Mouse (Mus musculus): ENCODE data around the gene Chrnb1. TPM values are rescaled to one million over a fixed set of nuclear protein-coding genes. Genes with fewer than 3 reads are reported as not detected.

Gene Chrnb1
- polyA plus RNA-seq, 1 experiment from 2014 or later: 28.4 TPM

- Histone ChIP-seq H3K4me1 (ENCODE audit: control insufficient read depth, insufficient read depth, low read length) (no peaks in the 10 kb centered on the region), H3K4me2 (ENCODE audit: low read depth, low read length) (no peak overlapping the region), H3K27me3 (replicated peaks; ENCODE audit: control insufficient read depth, insufficient read depth, low read length) (no peaks in the 10 kb centered on the region), H3K27ac (replicated peaks; ENCODE audit: low read depth, low read length) (no peak overlapping the region), H3K36me3 (ENCODE audit: control insufficient read depth, insufficient read depth, low read length) (no peaks in the 10 kb centered on the region), H3K9ac (ENCODE audit: low read depth, low read length) (no peak overlapping the region), H3K4me3 (ENCODE audit: low read depth, low read length) (no peak overlapping the region), H3K9me3 (ENCODE audit: control insufficient read depth, low read length) (no peaks in the 10 kb centered on the region)
- WGBS: 55% methylated on average over 5 of the region's 5 CpGs
- DNase-seq (ENCODE audit: low spot score) (no peak), ATAC-seq (ENCODE audit: low read depth) (no peak)
Observed at GRCm38 (mm10) chr11:69789431-69789830, 6.3 kb downstream of the Chrnb1 start.

GRCm38 (mm10) chr11:69787306-69787705 lies 8.4 kb downstream of the Chrnb1 start:
- Histone ChIP-seq H3K4me2 (ENCODE audit: low read depth, low read length) (no peak overlapping the region), H3K27me3 (replicated peaks; ENCODE audit: control insufficient read depth, insufficient read depth, low read length) (no peaks in the 10 kb centered on the region), H3K9ac (ENCODE audit: low read depth, low read length) (no peak overlapping the region), H3K4me3 (ENCODE audit: low read depth, low read length) (no peak overlapping the region), H3K27ac (replicated peaks; ENCODE audit: low read depth, low read length) (no peak overlapping the region), H3K4me1 (ENCODE audit: control insufficient read depth, insufficient read depth, low read length) (no peaks in the 10 kb centered on the region), H3K9me3 (ENCODE audit: control insufficient read depth, low read length) (no peaks in the 10 kb centered on the region), H3K36me3 (ENCODE audit: control insufficient read depth, insufficient read depth, low read length) (no peaks in the 10 kb centered on the region)
- no peak for ATAC-seq (ENCODE audit: low read depth)
- no peak for DNase-seq (ENCODE audit: low spot score)
- 91% methylated on average over 5 of the region's 5 CpGs for WGBS

GRCm38 (mm10) chr11:69784793-69785272 lies 10.9 kb downstream of the Chrnb1 start:
- Histone ChIP-seq H3K4me3 (ENCODE audit: low read depth, low read length) (no peak overlapping the region), H3K36me3 (ENCODE audit: control insufficient read depth, insufficient read depth, low read length) (no peaks in the 10 kb centered on the region), H3K9ac (ENCODE audit: low read depth, low read length) (no peak overlapping the region), H3K4me2 (ENCODE audit: low read depth, low read length) (peak overlapping the region; percentile 15), H3K4me1 (ENCODE audit: control insufficient read depth, insufficient read depth, low read length) (no peaks in the 10 kb centered on the region), H3K27ac (replicated peaks; ENCODE audit: low read depth, low read length) (no peak overlapping the region), H3K9me3 (ENCODE audit: control insufficient read depth, low read length) (no peaks in the 10 kb centered on the region), H3K27me3 (replicated peaks; ENCODE audit: control insufficient read depth, insufficient read depth, low read length) (no peaks in the 10 kb centered on the region)
- DNase-seq (ENCODE audit: low spot score): no peak
- no peak for ATAC-seq (ENCODE audit: low read depth)
- WGBS: 52% methylated on average over 15 of the region's 15 CpGs

- Histone ChIP-seq H3K9ac (ENCODE audit: low read depth, low read length) (no peak overlapping the region), H3K27ac (replicated peaks; ENCODE audit: low read depth, low read length) (no peak overlapping the region), H3K4me1 (ENCODE audit: control insufficient read depth, insufficient read depth, low read length) (no peaks in the 10 kb centered on the region; the same call in 1 of the 2 replicates), H3K4me3 (ENCODE audit: low read depth, low read length) (no peak overlapping the region), H3K27me3 (replicated peaks; ENCODE audit: control insufficient read depth, insufficient read depth, low read length) (no peaks in the 10 kb centered on the region), H3K9me3 (ENCODE audit: control insufficient read depth, low read length) (no peaks in the 10 kb centered on the region), H3K36me3 (ENCODE audit: control insufficient read depth, insufficient read depth, low read length) (peaks cover 7% of the 10 kb centered on the region), H3K4me2 (ENCODE audit: low read depth, low read length) (no peak overlapping the region)
- ATAC-seq (ENCODE audit: low read depth) (no peak), DNase-seq (ENCODE audit: low spot score) (no peak)
- 31% methylated on average over 4 of the region's 4 CpGs for WGBS
Observed at GRCm38 (mm10) chr11:69781828-69782227, 13.9 kb downstream of the Chrnb1 start.

- no peaks in the 10 kb centered on the region for H3K27me3 ChIP-seq (replicated peaks; ENCODE audit: control insufficient read depth, insufficient read depth, low read length)
- WGBS: 38% methylated on average over 7 of the region's 7 CpGs
- H3K36me3 ChIP-seq (ENCODE audit: control insufficient read depth, insufficient read depth, low read length): peaks cover 22% of the 10 kb centered on the region
- no peaks in the 10 kb centered on the region for H3K9me3 ChIP-seq (ENCODE audit: control insufficient read depth, low read length)
- H3K4me1 ChIP-seq (ENCODE audit: control insufficient read depth, insufficient read depth, low read length): no peaks in the 10 kb centered on the region; the same call in 1 of the 2 replicates
- no peak overlapping the region for H3K27ac ChIP-seq (replicated peaks; ENCODE audit: low read depth, low read length)
- ATAC-seq (ENCODE audit: low read depth) (no peak), DNase-seq (ENCODE audit: low spot score) (no peak)
- no peak overlapping the region for H3K4me2 ChIP-seq (ENCODE audit: low read depth, low read length)
- H3K4me3 ChIP-seq (ENCODE audit: low read depth, low read length): no peak overlapping the region
- no peak overlapping the region for H3K9ac ChIP-seq (ENCODE audit: low read depth, low read length)
Observed at GRCm38 (mm10) chr11:69778985-69779384, 16.8 kb downstream of the Chrnb1 start.

- H3K27ac ChIP-seq (replicated peaks; ENCODE audit: low read depth, low read length): no peak overlapping the region
- H3K9me3 ChIP-seq (ENCODE audit: control insufficient read depth, low read length): no peaks in the 10 kb centered on the region
- no peaks in the 10 kb centered on the region for H3K27me3 ChIP-seq (replicated peaks; ENCODE audit: control insufficient read depth, insufficient read depth, low read length)
- no peak overlapping the region for H3K4me2 ChIP-seq (ENCODE audit: low read depth, low read length)
- H3K4me3 ChIP-seq (ENCODE audit: low read depth, low read length): no peak overlapping the region
- ATAC-seq (ENCODE audit: low read depth) (peak; percentile 41), DNase-seq (ENCODE audit: low spot score) (peak; percentile 56)
- H3K36me3 ChIP-seq (ENCODE audit: control insufficient read depth, insufficient read depth, low read length): peaks cover 22% of the 10 kb centered on the region
- H3K4me1 ChIP-seq (ENCODE audit: control insufficient read depth, insufficient read depth, low read length): no peaks in the 10 kb centered on the region; the same call in 1 of the 2 replicates
- 65% methylated on average over 19 of the region's 23 CpGs for WGBS
- no peak overlapping the region for H3K9ac ChIP-seq (ENCODE audit: low read depth, low read length)
Observed at GRCm38 (mm10) chr11:69778258-69778982, 17.3 kb downstream of the Chrnb1 start.

- no peak for ATAC-seq (ENCODE audit: low read depth)
- Histone ChIP-seq H3K27ac (replicated peaks; ENCODE audit: low read depth, low read length) (no peak overlapping the region), H3K4me1 (ENCODE audit: control insufficient read depth, insufficient read depth, low read length) (no peaks in the 10 kb centered on the region; the same call in 1 of the 2 replicates), H3K36me3 (ENCODE audit: control insufficient read depth, insufficient read depth, low read length) (peaks cover 29% of the 10 kb centered on the region), H3K27me3 (replicated peaks; ENCODE audit: control insufficient read depth, insufficient read depth, low read length) (no peaks in the 10 kb centered on the region), H3K4me3 (ENCODE audit: low read depth, low read length) (no peak overlapping the region), H3K9me3 (ENCODE audit: control insufficient read depth, low read length) (no peaks in the 10 kb centered on the region), H3K4me2 (ENCODE audit: low read depth, low read length) (no peak overlapping the region), H3K9ac (ENCODE audit: low read depth, low read length) (no peak overlapping the region)
- no peak for DNase-seq (ENCODE audit: low spot score)
- 57% methylated on average over 20 of the region's 26 CpGs for WGBS
Observed at GRCm38 (mm10) chr11:69777504-69778257, 18.1 kb downstream of the Chrnb1 start.

- no peaks in the 10 kb centered on the region for H3K9me3 ChIP-seq (ENCODE audit: control insufficient read depth, low read length)
- no peak for DNase-seq (ENCODE audit: low spot score)
- H3K27me3 ChIP-seq (replicated peaks; ENCODE audit: control insufficient read depth, insufficient read depth, low read length): no peaks in the 10 kb centered on the region
- H3K36me3 ChIP-seq (ENCODE audit: control insufficient read depth, insufficient read depth, low read length): peaks cover 29% of the 10 kb centered on the region
- no peak for ATAC-seq (ENCODE audit: low read depth)
- 81% methylated on average over 20 of the region's 20 CpGs for WGBS
- H3K4me2 ChIP-seq (ENCODE audit: low read depth, low read length): no peak overlapping the region
- H3K27ac ChIP-seq (replicated peaks; ENCODE audit: low read depth, low read length): no peak overlapping the region
- H3K4me1 ChIP-seq (ENCODE audit: control insufficient read depth, insufficient read depth, low read length): no peaks in the 10 kb centered on the region; the same call in 1 of the 2 replicates
- H3K4me3 ChIP-seq (ENCODE audit: low read depth, low read length): no peak overlapping the region
- H3K9ac ChIP-seq (ENCODE audit: low read depth, low read length): no peak overlapping the region
Observed at GRCm38 (mm10) chr11:69776488-69776887, 19.3 kb downstream of the Chrnb1 start.

Data from embryonic facial prominence, embryonic 14.5 days (tissue).